Mouse (Mus musculus) intestine, postnatal 0 days (tissue): ENCODE results near the gene Trabd2b. TPM values are rescaled to one million over a fixed set of nuclear protein-coding genes. Genes with fewer than 3 reads are reported as not detected.

Source experiments
- ATAC-seq: fragments of 200-750 bp; cut with Nextera tagmentation; 2 replicates; pipeline ENCODE4 v1.8.0; 2017; ENCODE audit warnings: mild to moderate bottlenecking, moderate TSS enrichment, moderate library complexity
- H3K27ac ChIP-seq: fragments of 300-500 bp; sonication (generic); 2 replicates; pipeline ENCODE4 v1.5.1; 2014; ENCODE audit warnings: mild to moderate bottlenecking, low read depth, low read length, moderate library complexity
- H3K27me3 ChIP-seq: fragments of 300-500 bp; sonication (generic); replicated peaks from 2 replicates; pipeline ENCODE4 v1.6.1; 2014; ENCODE audit warnings: low read length, mixed read lengths; ENCODE audit not compliant: control insufficient read depth, insufficient read depth
- H3K36me3 ChIP-seq: fragments of 300-500 bp; sonication (generic); 2 replicates; pipeline ENCODE4 v1.6.1; 2014; ENCODE audit warnings: mild to moderate bottlenecking, moderate library complexity; ENCODE audit not compliant: control insufficient read depth, insufficient read depth
- H3K4me1 ChIP-seq: fragments of 300-500 bp; sonication (generic); replicated peaks from 2 replicates; pipeline ENCODE4 v1.6.1; 2014; ENCODE audit warnings: antibody characterized with exemption, low read length, mixed read lengths; ENCODE audit not compliant: control insufficient read depth, insufficient read depth
- H3K4me2 ChIP-seq: fragments of 300-500 bp; sonication (generic); replicated peaks from 2 replicates; pipeline ENCODE4 v1.6.1; 2014; ENCODE audit warnings: low read depth, mild to moderate bottlenecking, moderate library complexity
- H3K4me3 ChIP-seq: fragments of 300-500 bp; sonication (generic); 2 replicates; pipeline ENCODE4 v1.5.1; 2014; ENCODE audit warnings: low read depth, low read length
- H3K9ac ChIP-seq: fragments of 300-500 bp; sonication (generic); 2 replicates; pipeline ENCODE4 v1.6.1; 2014; ENCODE audit warnings: mild to moderate bottlenecking, low read depth, low read length
- H3K9me3 ChIP-seq: fragments of 300-500 bp; sonication (generic); 2 replicates; pipeline ENCODE4 v1.6.1; 2016; ENCODE audit warnings: mixed run types; ENCODE audit not compliant: control insufficient read depth
- CTCF ChIP-seq: sonication (generic); IDR thresholded peaks from 2 replicates; pipeline ENCODE4 v1.5.1; 2016; ENCODE audit warnings: low read depth, mild to moderate bottlenecking, control low read depth, antibody characterized with exemption, moderate library complexity
- WGBS: fragments of 180-500 bp; shearing (Covaris S2); extraction: QIAGEN DNeasy Blood & Tissue Kit; methylation state at CpG from one replicate; pipeline ENCODE4 v1.1.7; 2014; 5-methylcytosine and 5-hydroxymethylcytosine counted together
- polyA plus RNA-seq: library from polyadenylated mRNA; unstranded; fragments of >200 nt; fragmentation: Nextera tagmentation; extraction: Ambion mirVana; gene quantifications from 2 replicates; pipeline ENCODE4 v1.2.1, GENCODE M21; 2015

Gene Trabd2b
- polyA plus RNA-seq, 1 experiment from 2014 or later = 0.20 TPM

DNA sequence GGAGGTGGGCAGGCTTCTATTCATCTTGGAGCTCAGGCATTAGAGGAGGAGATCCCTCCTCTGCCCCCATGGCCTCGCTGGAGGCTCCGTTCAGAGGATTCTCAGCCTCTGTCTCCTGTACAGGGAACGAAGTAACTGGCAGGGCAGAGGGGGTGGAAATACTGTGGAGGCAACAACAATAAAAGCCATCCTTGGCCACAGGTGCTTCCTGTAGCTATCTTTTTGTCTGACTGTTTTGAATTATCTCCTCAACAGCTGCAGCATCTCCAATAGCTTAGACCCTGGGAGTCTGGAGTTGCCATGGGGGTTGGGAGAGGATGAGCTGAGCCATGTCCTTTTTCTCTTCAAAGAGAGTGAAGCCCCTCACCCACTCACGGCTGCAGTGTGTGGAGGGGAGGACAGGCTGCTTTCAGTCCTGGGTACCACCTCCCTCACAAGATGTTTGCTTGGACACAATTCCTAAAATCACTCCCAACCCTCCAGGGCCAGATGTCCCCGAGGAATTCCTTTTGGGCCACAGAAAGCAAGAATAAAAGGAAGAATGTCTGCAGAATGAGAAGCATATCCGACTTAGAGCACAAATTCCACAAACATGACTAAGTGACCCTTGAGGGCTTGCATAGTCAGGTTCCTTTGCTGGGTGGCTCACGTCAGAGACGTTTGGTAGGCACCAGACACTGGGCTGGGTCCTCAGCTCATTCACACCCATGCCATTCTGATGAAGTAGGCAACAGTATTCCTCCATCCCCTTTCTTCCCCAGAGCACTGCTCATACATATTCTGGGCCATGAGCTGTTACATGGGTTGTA lies 194.9 kb downstream of the Trabd2b start:
- Histone ChIP-seq H3K27ac (no peak overlapping the region), H3K36me3 (no peaks in the 10 kb centered on the region), H3K4me2 (no peak overlapping the region), H3K4me1 (no peaks in the 10 kb centered on the region), H3K4me3 (no peak overlapping the region), H3K27me3 (no peaks in the 10 kb centered on the region), H3K9me3 (no peaks in the 10 kb centered on the region), H3K9ac (no peak overlapping the region)
- ATAC-seq = no peak
- WGBS = 47% methylated on average over 8 of the region's 8 CpGs
- no peak for TF ChIP-seq CTCF

DNA sequence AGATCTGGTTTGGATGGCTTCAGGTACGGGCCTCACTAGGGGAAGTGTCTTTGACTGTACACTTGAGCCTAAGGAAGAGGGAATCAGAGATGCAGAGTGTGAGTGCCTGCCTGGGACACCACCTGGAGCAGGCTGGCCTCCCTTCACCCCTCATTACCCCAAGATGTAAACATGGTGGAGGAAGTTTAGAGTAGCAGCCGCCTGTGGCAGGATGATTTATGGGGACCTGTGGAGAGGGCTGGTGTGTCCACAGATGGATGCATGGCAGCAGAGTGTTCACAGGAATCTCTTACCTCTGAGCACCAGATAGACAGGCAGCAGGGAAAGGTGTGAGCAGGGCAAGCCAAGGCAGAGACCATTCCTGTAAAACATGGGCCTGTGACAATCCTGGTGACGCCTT lies 199.1 kb downstream of the Trabd2b start:
- Histone ChIP-seq H3K4me1 (no peaks in the 10 kb centered on the region), H3K4me3 (no peak overlapping the region), H3K9me3 (no peaks in the 10 kb centered on the region), H3K4me2 (no peak overlapping the region), H3K36me3 (no peaks in the 10 kb centered on the region), H3K27ac (no peak overlapping the region), H3K9ac (no peak overlapping the region), H3K27me3 (no peaks in the 10 kb centered on the region)
- no peak for ATAC-seq
- 57% methylated on average over 3 of the region's 3 CpGs for whole genome bisulfite sequencing
- no peak for TF ChIP-seq CTCF

- no peak overlapping the region for H3K4me3 ChIP-seq
- H3K4me2 ChIP-seq = no peak overlapping the region
- H3K27ac ChIP-seq = no peak overlapping the region
- no peak for ATAC-seq
- H3K27me3 ChIP-seq = no peaks in the 10 kb centered on the region
- H3K4me1 ChIP-seq = no peaks in the 10 kb centered on the region
- TF ChIP-seq CTCF = no peak
- H3K36me3 ChIP-seq = no peaks in the 10 kb centered on the region
- no peak overlapping the region for H3K9ac ChIP-seq
- no peaks in the 10 kb centered on the region for H3K9me3 ChIP-seq
- WGBS = 72% methylated on average over 2 of the region's 2 CpGs
These were observed 201.3 kb downstream of the Trabd2b start for GRCm38 (mm10) chr4:114607873-114608272.

GRCm38 (mm10) chr4:114609297-114609696 lies 202.8 kb downstream of the Trabd2b start:
- ATAC-seq = no peak
- Histone ChIP-seq H3K36me3 (no peaks in the 10 kb centered on the region), H3K27ac (no peak overlapping the region), H3K9me3 (no peaks in the 10 kb centered on the region), H3K4me2 (no peak overlapping the region), H3K9ac (no peak overlapping the region), H3K27me3 (no peaks in the 10 kb centered on the region), H3K4me3 (no peak overlapping the region), H3K4me1 (no peaks in the 10 kb centered on the region)
- no peak for TF ChIP-seq CTCF
- 76% methylated on average over 4 of the region's 4 CpGs for WGBS

GRCm38 (mm10) chr4:114611166-114611929 lies 204.8 kb downstream of the Trabd2b start:
- no peaks in the 10 kb centered on the region for H3K27me3 ChIP-seq
- no peak overlapping the region for H3K9ac ChIP-seq
- H3K4me2 ChIP-seq = no peak overlapping the region
- ATAC-seq = no peak
- H3K27ac ChIP-seq = no peak overlapping the region
- H3K9me3 ChIP-seq = no peaks in the 10 kb centered on the region
- H3K4me1 ChIP-seq = no peaks in the 10 kb centered on the region
- H3K36me3 ChIP-seq = no peaks in the 10 kb centered on the region
- 86% methylated on average over 8 of the region's 8 CpGs for WGBS
- peak; percentile 56 for TF ChIP-seq CTCF
- H3K4me3 ChIP-seq = no peak overlapping the region

DNA sequence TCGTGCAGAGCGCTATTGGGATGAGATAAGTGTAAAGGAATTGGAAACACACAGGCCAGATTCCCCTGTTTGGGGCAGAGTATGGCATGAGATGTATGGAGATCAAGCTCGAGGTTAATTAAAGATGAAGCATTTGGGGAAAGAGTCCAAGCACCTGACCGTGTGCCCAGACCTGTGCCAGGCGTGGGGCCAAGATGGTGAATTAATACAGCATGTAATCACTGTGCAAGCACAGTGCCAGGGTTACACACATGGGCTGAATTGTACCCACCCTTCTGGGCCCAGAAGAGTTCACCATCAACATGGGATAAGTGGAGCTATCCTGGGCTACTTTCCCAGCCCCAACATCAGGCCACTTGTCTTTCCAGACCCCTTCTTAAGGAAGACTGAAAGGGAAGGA lies 205.5 kb downstream of the Trabd2b start:
- Histone ChIP-seq H3K27ac (no peak overlapping the region), H3K9ac (no peak overlapping the region), H3K9me3 (no peaks in the 10 kb centered on the region), H3K4me1 (no peaks in the 10 kb centered on the region), H3K4me3 (no peak overlapping the region), H3K36me3 (no peaks in the 10 kb centered on the region), H3K4me2 (no peak overlapping the region), H3K27me3 (no peaks in the 10 kb centered on the region)
- no peak for ATAC-seq
- WGBS = 80% methylated on average over 5 of the region's 5 CpGs
- no peak for TF ChIP-seq CTCF
